Mouse (Mus musculus) embryonic fibroblast, embryonic 13.5 days (primary cell): ENCODE data around the gene Grb7.

Experiments used
- CTCF ChIP-seq: IDR thresholded peaks from 2 replicates; pipeline ENCODE4 v1.5.1; 2011; ENCODE audit warnings: mild to moderate bottlenecking, control low read depth, low read length, moderate library complexity, borderline replicate concordance; ENCODE audit not compliant: insufficient read depth
- POLR2A ChIP-seq: IDR thresholded peaks from 2 replicates; pipeline ENCODE4 v1.6.1; 2011; ENCODE audit warnings: low read depth, mild to moderate bottlenecking, control low read depth, low read length, moderate library complexity

GRCm38 (mm10) chr11:98408872-98409271, 37.3 kb upstream of the Grb7 start:
- TF ChIP-seq POLR2A: no peak
- TF ChIP-seq CTCF: no peak
